Mouse (Mus musculus) heart, embryonic 14.5 days (tissue): ENCODE results near the gene Snu13. TPM values are rescaled to one million over a fixed set of nuclear protein-coding genes. Genes with fewer than 3 reads are reported as not detected.

ENCODE experiments used
- ATAC-seq: fragments of 200-750 bp; cut with Nextera tagmentation; 2 replicates; pipeline ENCODE4 v1.8.0; 2017; ENCODE audit warnings: low read depth, moderate TSS enrichment; ENCODE audit not compliant: insufficient number of reproducible peaks, insufficient read depth, low FRiP score
- H3K27ac ChIP-seq, 2 experiments: fragments of 200-500 bp in 1 of 2; fragments of 300-500 bp in 1 of 2; sonication (generic) in 1 of 2; replicated peaks in 1 of 2; 2 replicates each; pipeline ENCODE4 v1.5.1; 2012 to 2014; ENCODE audit warnings: low read depth in 2 of 2, low read length in 2 of 2, control low read depth in 1 of 2, mild to moderate bottlenecking in 1 of 2, mixed read lengths in 1 of 2; ENCODE audit not compliant: control insufficient read depth in 1 of 2, insufficient read depth in 1 of 2
- H3K27me3 ChIP-seq: fragments of 300-500 bp; sonication (generic); 2 replicates; pipeline ENCODE4 v1.6.1; 2014; ENCODE audit warnings: mild to moderate bottlenecking, low read length, control low read depth; ENCODE audit not compliant: control insufficient read depth, insufficient read depth
- H3K36me3 ChIP-seq: fragments of 300-500 bp; sonication (generic); 2 replicates; pipeline ENCODE4 v1.6.1; 2014; ENCODE audit warnings: mild to moderate bottlenecking, control low read depth, low read length, mixed read lengths; ENCODE audit not compliant: control insufficient read depth, insufficient read depth
- H3K4me1 ChIP-seq, 2 experiments: fragments of 200-500 bp in 1 of 2; fragments of 300-500 bp in 1 of 2; sonication (generic) in 1 of 2; 2 replicates each; pipeline ENCODE4 v1.6.1; 2012 to 2014; ENCODE audit warnings: low read length in 2 of 2, control low read depth in 1 of 2, mixed read lengths in 1 of 2; ENCODE audit not compliant: control insufficient read depth in 2 of 2, insufficient read depth in 2 of 2
- H3K4me2 ChIP-seq: fragments of 300-500 bp; sonication (generic); 2 replicates; pipeline ENCODE4 v1.6.1; 2014; ENCODE audit warnings: mild to moderate bottlenecking, low read length
- H3K4me3 ChIP-seq, 2 experiments: fragments of 200-500 bp in 1 of 2; fragments of 300-500 bp in 1 of 2; sonication (generic) in 1 of 2; 2 replicates each; pipeline ENCODE4 v1.5.1; 2012 to 2014; ENCODE audit warnings: low read length in 2 of 2, mild to moderate bottlenecking in 2 of 2, control low read depth in 1 of 2, low read depth in 1 of 2, moderate library complexity in 1 of 2; ENCODE audit not compliant: control insufficient read depth in 1 of 2, insufficient read depth in 1 of 2
- H3K9ac ChIP-seq: fragments of 300-500 bp; sonication (generic); 2 replicates; pipeline ENCODE4 v1.6.1; 2014; ENCODE audit warnings: mild to moderate bottlenecking, low read length
- H3K9me3 ChIP-seq: fragments of 300-500 bp; sonication (generic); 2 replicates; pipeline ENCODE4 v1.6.1; 2016; ENCODE audit warnings: low read length, control low read depth; ENCODE audit not compliant: control insufficient read depth
- WGBS: fragments of 180-500 bp; shearing (Covaris S2); extraction: QIAGEN DNeasy Blood & Tissue Kit; methylation state at CpG from one replicate; pipeline ENCODE4 v1.1.7; 2014; 5-methylcytosine and 5-hydroxymethylcytosine counted together
- polyA plus RNA-seq: library from polyadenylated mRNA; unstranded; fragments of >200 nt; fragmentation: Nextera tagmentation; extraction: Ambion mirVana; gene quantifications from 2 replicates; pipeline ENCODE4 v1.2.1, GENCODE M21; 2014

Gene Snu13
- polyA plus RNA-seq, 1 experiment from 2014 or later, result 178 TPM

GRCm38 (mm10) chr15:82046246-82046891 lies 1.0 kb downstream of the Snu13 start:
- peak; percentile 42 for ATAC-seq
- Histone ChIP-seq H3K9me3 (no peaks in the 10 kb centered on the region), H3K36me3 (peaks cover 22% of the 10 kb centered on the region), H3K4me1 (peaks cover 4 to 12% of the 10 kb centered on the region in 2 experiments; a peak in 3 of 4 replicates), H3K4me2 (peak overlapping the region; percentile 83), H3K27ac (peak overlapping the region in 1 of 2 experiments; percentile 66; a peak in 2 of 4 replicates), H3K9ac (peak overlapping the region; percentile 96), H3K27me3 (0 out of 2 replicates have a peak, but pooled peaks cover 3% of the 10 kb centered on the region), H3K4me3 (peak overlapping the region; percentile 86 to 89)
- WGBS, result under 1% methylated on average over 26 of the region's 26 CpGs

GRCm38 (mm10) chr15:82044166-82044784 lies 3.1 kb downstream of the Snu13 start:
- peaks cover 4 to 12% of the 10 kb centered on the region in 2 experiments; a peak in 3 of 4 replicates for H3K4me1 ChIP-seq
- H3K36me3 ChIP-seq, result peaks cover 41% of the 10 kb centered on the region
- H3K9ac ChIP-seq, result no peak overlapping the region
- H3K4me2 ChIP-seq, result no peak overlapping the region
- no peaks in the 10 kb centered on the region for H3K9me3 ChIP-seq
- H3K4me3 ChIP-seq, result no peak overlapping the region
- WGBS, result 97% methylated on average over 7 of the region's 7 CpGs
- no peak overlapping the region for H3K27ac ChIP-seq
- ATAC-seq, result no peak
- 0 out of 2 replicates have a peak, but pooled peaks cover 3% of the 10 kb centered on the region for H3K27me3 ChIP-seq

- ATAC-seq, result no peak
- no peaks in the 10 kb centered on the region for H3K9me3 ChIP-seq
- H3K4me1 ChIP-seq, result peaks cover 0 to 2% of the 10 kb centered on the region in 2 experiments; a peak in 1 of 4 replicates
- WGBS, result 97% methylated on average over 1 of the region's 1 CpGs
- H3K4me2 ChIP-seq, result no peak overlapping the region
- no peaks in the 10 kb centered on the region for H3K27me3 ChIP-seq
- H3K9ac ChIP-seq, result no peak overlapping the region
- no peak overlapping the region for H3K27ac ChIP-seq
- H3K36me3 ChIP-seq, result peaks cover 72% of the 10 kb centered on the region
- no peak overlapping the region for H3K4me3 ChIP-seq
Measured at GRCm38 (mm10) chr15:82040650-82041049, 6.7 kb downstream of the Snu13 start.

- WGBS, result 72% methylated on average over 12 of the region's 12 CpGs
- Histone ChIP-seq H3K27me3 (no peaks in the 10 kb centered on the region), H3K9ac (no peak overlapping the region), H3K4me1 (no peaks in the 10 kb centered on the region), H3K36me3 (peaks cover 77% of the 10 kb centered on the region), H3K4me3 (no peak overlapping the region), H3K27ac (no peak overlapping the region), H3K4me2 (no peak overlapping the region), H3K9me3 (no peaks in the 10 kb centered on the region)
- no peak for ATAC-seq
Measured at GRCm38 (mm10) chr15:82035904-82036689, 11.3 kb downstream of the Snu13 start.

- Histone ChIP-seq H3K36me3 (peaks cover 76% of the 10 kb centered on the region), H3K9me3 (no peaks in the 10 kb centered on the region), H3K9ac (no peak within 1 kb of the TSS), H3K4me1 (no peaks in the 10 kb centered on the region), H3K4me3 (no peak within 1 kb of the TSS), H3K27ac (no peak within 1 kb of the TSS), H3K27me3 (no peaks in the 10 kb centered on the region), H3K4me2 (no peak within 1 kb of the TSS)
- 88% methylated on average over 4 of the region's 4 CpGs for WGBS
- ATAC-seq, result no peak
Measured at GRCm38 (mm10) chr15:82033762-82034161, 13.6 kb downstream of the Snu13 start, which contains the start of gene Desi1. Desi1 (minus strand) TSS chr15:82033862.

- Histone ChIP-seq H3K4me2 (no peak overlapping the region), H3K27ac (no peak overlapping the region), H3K4me3 (no peak overlapping the region), H3K9ac (no peak overlapping the region), H3K9me3 (no peaks in the 10 kb centered on the region), H3K4me1 (no peaks in the 10 kb centered on the region), H3K36me3 (peaks cover 75% of the 10 kb centered on the region), H3K27me3 (no peaks in the 10 kb centered on the region)
- no peak for ATAC-seq
- 90% methylated on average over 7 of the region's 7 CpGs for WGBS
Measured at GRCm38 (mm10) chr15:82032386-82032785, 15.0 kb downstream of the Snu13 start.

- Histone ChIP-seq H3K27me3 (no peaks in the 10 kb centered on the region), H3K36me3 (peaks cover 97% of the 10 kb centered on the region), H3K9ac (no peak overlapping the region), H3K9me3 (no peaks in the 10 kb centered on the region), H3K4me2 (no peak overlapping the region), H3K4me1 (peaks cover 1 to 2% of the 10 kb centered on the region in 2 experiments; a peak in 1 of 4 replicates), H3K4me3 (no peak overlapping the region), H3K27ac (no peak overlapping the region)
- WGBS, result 86% methylated on average over 7 of the region's 7 CpGs
- ATAC-seq, result no peak
Measured at GRCm38 (mm10) chr15:82027726-82028125, 19.7 kb downstream of the Snu13 start.
